Mouse (Mus musculus) spleen, adult 2 months (tissue): ENCODE measurements around the gene Prkg1.

ENCODE experiments used
- CTCF ChIP-seq: fragments of 200-500 bp; IDR thresholded peaks from 2 replicates; pipeline ENCODE4 v1.5.1; 2011; ENCODE audit warnings: mild to moderate bottlenecking, inconsistent platforms; ENCODE audit not compliant: insufficient read depth, insufficient read length, insufficient replicate concordance; ENCODE audit errors: extremely low read depth
- POLR2A ChIP-seq: fragments of 200-500 bp; IDR thresholded peaks from 2 replicates; pipeline ENCODE4 v1.6.1; 2011; ENCODE audit warnings: low read depth, low read length, inconsistent platforms

GRCm38 (mm10) chr19:30938058-30938457, 826.8 kb downstream of the Prkg1 start:
- TF ChIP-seq POLR2A, result no peak
- no peak for TF ChIP-seq CTCF
